In genomic region chr4:120126047-120126446, GRCm38 (mm10) we compare ENCODE assay signal across 14 mouse cellular contexts. TPM values are rescaled to one million over a fixed set of nuclear protein-coding genes. Genes with fewer than 3 reads are reported as not detected.
DNase-seq lines count a peak whose midpoint lies in the region; ATAC-seq and TF ChIP-seq lines count a peak whose summit lies in the region.
"Had no signal": no experiment of that assay in that cellular context is flagged by ENCODE, and none has a peak within 500 bp of the region (broad histone marks: within the 10 kb centered on the region; RNA-seq: fewer than 3 reads in every experiment).

No protein-coding gene starts in this region.

- ATAC-seq in embryonic facial prominence, embryonic 14.5 days (ENCODE audit: low read depth) = no peak
- ATAC-seq in megakaryocyte-erythroid progenitor cell, adult 5-6 weeks (replicated peaks; ENCODE audit: low FRiP score, low TSS enrichment, poor library complexity, severe bottlenecking) = no peak
- no peak for ATAC-seq in inflammation-experienced regulatory T-cells, adult 6 months
- ATAC-seq: CD4-positive, CD25-positive, alpha-beta regulatory T cell, adult 4 months; lung, postnatal 0 days; midbrain, embryonic 13.5 days had no signal

- 71% methylated on average over 6 of the region's 6 CpGs for WGBS in embryonic facial prominence, embryonic 14.5 days
- 92% methylated on average over 6 of the region's 6 CpGs for WGBS in embryonic facial prominence, embryonic 10.5 days

- no peak for TF ChIP-seq CTCF in gastrocnemius, adult 2 months (IDR thresholded peaks at IDR 0.05)

- no peak overlapping the region for H3K4me3 ChIP-seq in embryonic facial prominence, embryonic 14.5 days (ENCODE audit: low read depth, low read length)
- no peak overlapping the region for H3K4me3 ChIP-seq in embryonic facial prominence, embryonic 10.5 days
- no peak overlapping the region for H3K4me3 ChIP-seq in gastrocnemius, adult 2 months
- H3K4me3 ChIP-seq: embryonic facial prominence, embryonic 12.5 days; hindbrain, embryonic 12.5 days; kidney, embryonic 15.5 days; midbrain, embryonic 13.5 days had no signal

- H3K9me3 ChIP-seq in embryonic facial prominence, embryonic 14.5 days (ENCODE audit: control insufficient read depth, low read length) = no peaks in the 10 kb centered on the region
- no peaks in the 10 kb centered on the region for H3K9me3 ChIP-seq in embryonic facial prominence, embryonic 10.5 days
- H3K9me3 ChIP-seq: embryonic facial prominence, embryonic 12.5 days; hindbrain, embryonic 12.5 days; kidney, embryonic 15.5 days; midbrain, embryonic 13.5 days had no signal

- intact Hi-C loops in gastrocnemius, adult 2 months (cut with DNase I) = loop anchor here (10.0 kb wide), 1 partner anchor 199 kb away; no protein-coding TSS in a partner anchor
- intact Hi-C loops in left cerebral cortex, postnatal 25 days (cut with DNase I) = loop anchor here (5.0 kb wide), 1 partner anchor 494 kb away; no protein-coding TSS in a partner anchor

- no peak overlapping the region for H3K9ac ChIP-seq in embryonic facial prominence, embryonic 14.5 days (ENCODE audit: low read depth, low read length)
- H3K9ac ChIP-seq: embryonic facial prominence, embryonic 12.5 days; hindbrain, embryonic 12.5 days; kidney, embryonic 15.5 days; midbrain, embryonic 13.5 days had no signal

- H3K4me1 ChIP-seq in embryonic facial prominence, embryonic 14.5 days (ENCODE audit: control insufficient read depth, insufficient read depth, low read length) = no peaks in the 10 kb centered on the region
- peaks cover 7% of the 10 kb centered on the region for H3K4me1 ChIP-seq in embryonic facial prominence, embryonic 10.5 days
- H3K4me1 ChIP-seq: embryonic facial prominence, embryonic 12.5 days; kidney, embryonic 15.5 days; midbrain, embryonic 13.5 days had no signal

- H3K27ac ChIP-seq in embryonic facial prominence, embryonic 14.5 days (replicated peaks; ENCODE audit: low read depth, low read length) = no peak overlapping the region
- H3K27ac ChIP-seq in embryonic facial prominence, embryonic 10.5 days (replicated peaks) = no peak overlapping the region
- H3K27ac ChIP-seq in gastrocnemius, adult 2 months = no peak overlapping the region; the same call in 1 of the 2 replicates
- H3K27ac ChIP-seq: embryonic facial prominence, embryonic 12.5 days; hindbrain, embryonic 12.5 days; kidney, embryonic 15.5 days; midbrain, embryonic 13.5 days had no signal

- H3K27me3 ChIP-seq in embryonic facial prominence, embryonic 14.5 days (replicated peaks; ENCODE audit: control insufficient read depth, insufficient read depth, low read length) = no peaks in the 10 kb centered on the region
- H3K27me3 ChIP-seq in embryonic facial prominence, embryonic 10.5 days (replicated peaks; ENCODE audit: low read depth, poor library complexity, severe bottlenecking) = no peaks in the 10 kb centered on the region
- H3K27me3 ChIP-seq: embryonic facial prominence, embryonic 12.5 days; hindbrain, embryonic 12.5 days; kidney, embryonic 15.5 days; midbrain, embryonic 13.5 days had no signal

- H3K4me2 ChIP-seq in embryonic facial prominence, embryonic 14.5 days (ENCODE audit: low read depth, low read length) = no peak overlapping the region
- H3K4me2 ChIP-seq: embryonic facial prominence, embryonic 12.5 days; hindbrain, embryonic 12.5 days; kidney, embryonic 15.5 days; midbrain, embryonic 13.5 days had no signal

- peak; percentile 24 for DNase-seq in embryonic facial prominence, embryonic 14.5 days (ENCODE audit: low spot score)
- no peak for DNase-seq in embryonic facial prominence, embryonic 10.5 days (ENCODE audit: low spot score)
- DNase-seq in NIH3T3 (ENCODE audit: low read depth) = peak; percentile 86
- DNase-seq in gastrocnemius, adult 2 months = peak; percentile 83
- peak; percentile 58 to 83 for DNase-seq in left cerebral cortex, postnatal 25 days (ENCODE audit: low spot score in 2 of 2)
- no peak for DNase-seq in retina, embryonic 14.5 days (ENCODE audit: low spot score)

- H3K36me3 ChIP-seq in embryonic facial prominence, embryonic 14.5 days (ENCODE audit: control insufficient read depth, insufficient read depth, low read length) = no peaks in the 10 kb centered on the region
- no peaks in the 10 kb centered on the region for H3K36me3 ChIP-seq in embryonic facial prominence, embryonic 10.5 days (replicated peaks)
- H3K36me3 ChIP-seq: embryonic facial prominence, embryonic 12.5 days; hindbrain, embryonic 12.5 days; kidney, embryonic 15.5 days; midbrain, embryonic 13.5 days had no signal

RNA-seq across cellular contexts. Expression of gene Edn2, which starts 35.0 kb away (rescaled TPM):
- 3.0 and 4.0 TPM in 2 replicates for polyA plus RNA-seq in embryonic facial prominence, embryonic 14.5 days (2014; fragmentation: Nextera tagmentation; extraction: Ambion mirVana)
- not detected in 2 replicates for polyA plus RNA-seq in embryonic facial prominence, embryonic 10.5 days (2016; fragmentation: Nextera tagmentation; extraction: Ambion mirVana)
- total RNA-seq in gastrocnemius, adult 2 months (2021) = not detected
- not detected for total RNA-seq in left cerebral cortex, postnatal 25 days (2021)
- not detected in 2 replicates for total RNA-seq in megakaryocyte-erythroid progenitor cell, adult 5-6 weeks (2014; fragmentation: Nextera tagmentation)
- total RNA-seq in megakaryocyte-erythroid progenitor cell, adult 5-6 weeks (2017) = not detected in 2 replicates
- not detected for polyA plus RNA-seq in inflammation-experienced regulatory T-cells, adult 6 months (2017; shearing (Covaris generic))
- polyA plus RNA-seq: CD4-positive, CD25-positive, alpha-beta regulatory T cell, adult 4 months; hindbrain, embryonic 12.5 days; midbrain, embryonic 13.5 days had no signal

Comparison
In these comparisons a context has a peak if more than half of its experiments do, and no peak if none do; other contexts are left out.
1. DNase-seq: peak in embryonic facial prominence, embryonic 14.5 days (single experiment), NIH3T3 (single experiment), gastrocnemius, adult 2 months (single experiment) and left cerebral cortex, postnatal 25 days (2 of 2); none in embryonic facial prominence, embryonic 10.5 days (single experiment) and retina, embryonic 14.5 days (single experiment).